In genomic region chr7:73307586-73308490, GRCm38 (mm10) we compare ENCODE assay signal across 16 mouse cellular contexts.
A peak's percentile ranks its signal among the peaks of the same experiment; 100 is the strongest.
DNase-seq lines count a peak whose midpoint lies in the region; ATAC-seq and TF ChIP-seq lines count a peak whose summit lies in the region.
"Had no signal": no experiment of that assay in that cellular context is flagged by ENCODE, and none has a peak within 500 bp of the region (broad histone marks: within the 10 kb centered on the region; RNA-seq: fewer than 3 reads in every experiment).

No protein-coding gene starts in this region.

- no peaks in the 10 kb centered on the region for H3K36me3 ChIP-seq in forebrain, embryonic 10.5 days (replicated peaks)
- no peaks in the 10 kb centered on the region for H3K36me3 ChIP-seq in forebrain, embryonic 13.5 days (ENCODE audit: poor library complexity, severe bottlenecking)
- no peaks in the 10 kb centered on the region for H3K36me3 ChIP-seq in kidney, postnatal 0 days (ENCODE audit: insufficient read depth, low read length)
- H3K36me3 ChIP-seq in kidney, adult 2 months (ENCODE audit: control insufficient read depth, insufficient read depth, low read length): no peaks in the 10 kb centered on the region
- no peaks in the 10 kb centered on the region for H3K36me3 ChIP-seq in embryonic facial prominence, embryonic 11.5 days (replicated peaks; ENCODE audit: control insufficient read depth, insufficient read depth, low read depth, low read length)
- no peaks in the 10 kb centered on the region for H3K36me3 ChIP-seq in midbrain, embryonic 14.5 days (ENCODE audit: control insufficient read depth, insufficient read depth, low read length)
- H3K36me3 ChIP-seq: embryonic facial prominence, embryonic 13.5 days; liver, embryonic 13.5 days; neural tube, embryonic 12.5 days had no signal

- peak overlapping the region; percentile 72 for H3K27ac ChIP-seq in forebrain, embryonic 10.5 days
- no peak overlapping the region for H3K27ac ChIP-seq in forebrain, embryonic 13.5 days
- H3K27ac ChIP-seq in kidney, postnatal 0 days: no peak overlapping the region
- H3K27ac ChIP-seq in kidney, adult 2 months (ENCODE audit: insufficient read depth, low read depth, low read length): no peak overlapping the region
- H3K27ac ChIP-seq in embryonic facial prominence, embryonic 11.5 days (replicated peaks; ENCODE audit: low read depth, low read length): no peak overlapping the region
- 0 out of 2 replicates have a peak overlapping the region, but pooled peaks have one; percentile 9 for H3K27ac ChIP-seq in midbrain, embryonic 14.5 days (replicated peaks; ENCODE audit: low read depth, low read length)
- H3K27ac ChIP-seq: embryonic facial prominence, embryonic 13.5 days; liver, embryonic 13.5 days; neural tube, embryonic 12.5 days had no signal

- DNase-seq in forebrain, embryonic 10.5 days (ENCODE audit: extremely low spot score, low spot score): peak; percentile 35
- DNase-seq in kidney, postnatal 0 days (ENCODE audit: low spot score): peak; percentile 77
- DNase-seq in kidney, adult 2 months: no peak
- peak; percentile 36 for DNase-seq in embryonic facial prominence, embryonic 11.5 days (ENCODE audit: low spot score)
- DNase-seq in midbrain, embryonic 14.5 days: peak; percentile 48
- no peak for DNase-seq in adrenal gland, postnatal 4 days (ENCODE audit: low spot score in 2 of 2)
- no peak for DNase-seq in frontal cortex, postnatal 36 days (ENCODE audit: low spot score in 2 of 2)
- DNase-seq: adrenal gland, postnatal 25 days; cerebellum, adult 9-11 months; layer of hippocampus, postnatal 36 days; liver, embryonic 13.5 days; thymus, postnatal 14 days had no signal

- H3K27me3 ChIP-seq in forebrain, embryonic 10.5 days (ENCODE audit: poor library complexity, severe bottlenecking): peaks cover 25% of the 10 kb centered on the region; the same call in 1 of the 2 replicates
- H3K27me3 ChIP-seq in forebrain, embryonic 13.5 days: no peaks in the 10 kb centered on the region
- H3K27me3 ChIP-seq in kidney, postnatal 0 days (ENCODE audit: insufficient read depth, low read length): 0 out of 2 replicates have a peak, but pooled peaks cover 4% of the 10 kb centered on the region
- no peaks in the 10 kb centered on the region for H3K27me3 ChIP-seq in kidney, adult 2 months (replicated peaks; ENCODE audit: control insufficient read depth, insufficient read depth, low read length)
- H3K27me3 ChIP-seq in embryonic facial prominence, embryonic 11.5 days (ENCODE audit: control insufficient read depth, insufficient read depth, low read length): no peaks in the 10 kb centered on the region
- no peaks in the 10 kb centered on the region for H3K27me3 ChIP-seq in midbrain, embryonic 14.5 days (ENCODE audit: control insufficient read depth, insufficient read depth, low read length)
- H3K27me3 ChIP-seq: liver, embryonic 13.5 days; neural tube, embryonic 12.5 days had no signal

- H3K9ac ChIP-seq in forebrain, embryonic 13.5 days: no peak overlapping the region
- no peak overlapping the region for H3K9ac ChIP-seq in kidney, postnatal 0 days (ENCODE audit: low read depth, low read length)
- no peak overlapping the region for H3K9ac ChIP-seq in embryonic facial prominence, embryonic 11.5 days (replicated peaks; ENCODE audit: low read length)
- H3K9ac ChIP-seq in midbrain, embryonic 14.5 days (replicated peaks; ENCODE audit: low read length): no peak overlapping the region; the same call in 1 of the 2 replicates
- H3K9ac ChIP-seq: embryonic facial prominence, embryonic 13.5 days; liver, embryonic 13.5 days; neural tube, embryonic 12.5 days had no signal

- no peak overlapping the region for H3K4me3 ChIP-seq in forebrain, embryonic 10.5 days
- H3K4me3 ChIP-seq in forebrain, embryonic 13.5 days: no peak overlapping the region
- H3K4me3 ChIP-seq in kidney, postnatal 0 days (replicated peaks; ENCODE audit: low read depth, low read length): no peak overlapping the region
- H3K4me3 ChIP-seq in kidney, adult 2 months (ENCODE audit: insufficient read depth, low read depth, low read length): no peak overlapping the region
- no peak overlapping the region for H3K4me3 ChIP-seq in embryonic facial prominence, embryonic 11.5 days (ENCODE audit: low read depth, low read length)
- H3K4me3 ChIP-seq in midbrain, embryonic 14.5 days (replicated peaks; ENCODE audit: low read depth, low read length): no peak overlapping the region
- H3K4me3 ChIP-seq: embryonic facial prominence, embryonic 13.5 days; liver, embryonic 13.5 days; neural tube, embryonic 12.5 days had no signal

- H3K9me3 ChIP-seq in forebrain, embryonic 10.5 days: no peaks in the 10 kb centered on the region
- H3K9me3 ChIP-seq in forebrain, embryonic 13.5 days (replicated peaks): no peaks in the 10 kb centered on the region
- no peaks in the 10 kb centered on the region for H3K9me3 ChIP-seq in kidney, postnatal 0 days (replicated peaks; ENCODE audit: low read length)
- H3K9me3 ChIP-seq in embryonic facial prominence, embryonic 11.5 days (replicated peaks; ENCODE audit: control insufficient read depth, low read length): no peaks in the 10 kb centered on the region
- H3K9me3 ChIP-seq in midbrain, embryonic 14.5 days (ENCODE audit: control insufficient read depth, low read length): no peaks in the 10 kb centered on the region
- H3K9me3 ChIP-seq: embryonic facial prominence, embryonic 13.5 days; liver, embryonic 13.5 days; neural tube, embryonic 12.5 days had no signal

- TF ChIP-seq POLR2A in kidney, adult 2 months (IDR thresholded peaks at IDR 0.05; ENCODE audit: low read depth, low read length): no peak

- peaks cover 54% of the 10 kb centered on the region for H3K4me1 ChIP-seq in forebrain, embryonic 10.5 days
- peaks cover 33% of the 10 kb centered on the region for H3K4me1 ChIP-seq in forebrain, embryonic 13.5 days
- H3K4me1 ChIP-seq in kidney, postnatal 0 days (replicated peaks; ENCODE audit: insufficient read depth, low read length): no peaks in the 10 kb centered on the region
- H3K4me1 ChIP-seq in kidney, adult 2 months (ENCODE audit: control insufficient read depth, insufficient read depth, low read length): no peaks in the 10 kb centered on the region
- peaks cover 4% of the 10 kb centered on the region; the same call in 1 of the 2 replicates for H3K4me1 ChIP-seq in embryonic facial prominence, embryonic 11.5 days (ENCODE audit: control insufficient read depth, insufficient read depth, low read length)
- peaks cover 46% of the 10 kb centered on the region for H3K4me1 ChIP-seq in midbrain, embryonic 14.5 days (ENCODE audit: control insufficient read depth, insufficient read depth, low read length)
- H3K4me1 ChIP-seq: liver, embryonic 13.5 days had no signal

- no peak overlapping the region for H3K4me2 ChIP-seq in forebrain, embryonic 13.5 days
- no peak overlapping the region for H3K4me2 ChIP-seq in kidney, postnatal 0 days (ENCODE audit: low read length)
- no peak overlapping the region; the same call in 1 of the 2 replicates for H3K4me2 ChIP-seq in embryonic facial prominence, embryonic 11.5 days (ENCODE audit: low read depth, low read length)
- H3K4me2 ChIP-seq in midbrain, embryonic 14.5 days (ENCODE audit: low read length): no peak overlapping the region
- H3K4me2 ChIP-seq: embryonic facial prominence, embryonic 13.5 days; liver, embryonic 13.5 days; neural tube, embryonic 12.5 days had no signal

- ATAC-seq in forebrain, embryonic 13.5 days: no peak
- ATAC-seq in kidney, postnatal 0 days (replicated peaks; ENCODE audit: low FRiP score, low read depth): peak; percentile 43; the same call in 1 of the 2 replicates
- ATAC-seq in embryonic facial prominence, embryonic 11.5 days (replicated peaks; ENCODE audit: insufficient number of reproducible peaks, low FRiP score, low TSS enrichment, low read depth): no peak
- ATAC-seq in midbrain, embryonic 14.5 days (ENCODE audit: low FRiP score, low TSS enrichment): no peak
- ATAC-seq: activated CD4-positive, CD25-positive, alpha-beta regulatory T cell, adult 4 months had no signal

- TF ChIP-seq CTCF in kidney, postnatal 0 days (IDR thresholded peaks at IDR 0.05; ENCODE audit: low read depth): no peak
- no peak for TF ChIP-seq CTCF in kidney, adult 2 months (conservative IDR thresholded peaks at IDR 0.05; ENCODE audit: insufficient read depth, insufficient read length, low read depth, low read length)

- WGBS in forebrain, embryonic 10.5 days: 27% methylated on average over 13 of the region's 13 CpGs
- 36% methylated on average over 13 of the region's 13 CpGs for WGBS in forebrain, embryonic 13.5 days
- 34% methylated on average over 13 of the region's 13 CpGs for WGBS in kidney, postnatal 0 days
- 39% methylated on average over 13 of the region's 13 CpGs for WGBS in kidney, adult 2 months
- 21% methylated on average over 13 of the region's 13 CpGs for WGBS in embryonic facial prominence, embryonic 11.5 days
- 25% methylated on average over 13 of the region's 13 CpGs for WGBS in midbrain, embryonic 14.5 days

Comparison
In these comparisons a context has a peak if more than half of its experiments do, and no peak if none do; other contexts are left out.
1. DNase-seq: peak in forebrain, embryonic 10.5 days (single experiment), kidney, postnatal 0 days (single experiment), embryonic facial prominence, embryonic 11.5 days (single experiment) and midbrain, embryonic 14.5 days (single experiment); none in kidney, adult 2 months (single experiment), adrenal gland, postnatal 4 days (0 of 2) and frontal cortex, postnatal 36 days (0 of 2).
2. H3K27ac ChIP-seq: peak in forebrain, embryonic 10.5 days (single experiment) and midbrain, embryonic 14.5 days (single experiment); none in forebrain, embryonic 13.5 days (single experiment), kidney, postnatal 0 days (single experiment), kidney, adult 2 months (single experiment) and embryonic facial prominence, embryonic 11.5 days (single experiment).